8 mouse cellular contexts compared by ENCODE assay signal in the genomic region with DNA sequence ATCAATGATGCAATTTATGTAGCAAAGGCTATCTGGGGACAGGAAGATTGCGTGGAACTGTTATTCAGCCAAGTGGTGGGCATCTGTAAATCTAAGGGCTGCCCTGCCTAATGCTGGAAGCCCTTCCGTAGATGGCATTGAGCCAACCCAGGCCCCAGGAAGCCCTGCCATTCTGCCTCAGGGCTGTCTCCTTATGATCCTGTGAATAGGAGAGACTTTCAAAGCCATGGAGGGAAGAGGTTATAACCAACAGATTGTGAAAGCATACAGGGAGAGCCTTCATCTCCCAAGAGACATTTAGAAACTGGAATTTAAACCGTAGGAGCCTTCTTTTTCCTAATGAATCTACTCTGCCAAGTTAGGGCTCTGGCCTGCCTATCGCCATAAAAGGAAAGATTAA. TPM values are rescaled to one million over a fixed set of nuclear protein-coding genes. Genes with fewer than 3 reads are reported as not detected.
DNase-seq lines count a peak whose midpoint lies in the region; ATAC-seq and TF ChIP-seq lines count a peak whose summit lies in the region.

No protein-coding gene starts in this region.

- no peak overlapping the region for H3K9ac ChIP-seq in hindbrain, embryonic 15.5 days
- H3K9ac ChIP-seq in liver, embryonic 12.5 days: no peak overlapping the region

- H3K9me3 ChIP-seq in hindbrain, embryonic 15.5 days: no peaks in the 10 kb centered on the region
- H3K9me3 ChIP-seq in hindbrain, embryonic 10.5 days: no peaks in the 10 kb centered on the region
- no peaks in the 10 kb centered on the region for H3K9me3 ChIP-seq in liver, embryonic 12.5 days (replicated peaks)

- TF ChIP-seq CTCF in brain, embryonic 14.5 days (IDR thresholded peaks at IDR 0.05; ENCODE audit: borderline replicate concordance, extremely low read depth, insufficient read depth, insufficient read length): no peak

- H3K4me3 ChIP-seq in hindbrain, embryonic 15.5 days: no peak overlapping the region
- H3K4me3 ChIP-seq in hindbrain, embryonic 10.5 days: no peak overlapping the region
- H3K4me3 ChIP-seq in liver, embryonic 12.5 days: peak overlapping the region; percentile 38

- no peaks in the 10 kb centered on the region for H3K36me3 ChIP-seq in hindbrain, embryonic 15.5 days
- H3K36me3 ChIP-seq in hindbrain, embryonic 10.5 days: no peaks in the 10 kb centered on the region
- H3K36me3 ChIP-seq in liver, embryonic 12.5 days: no peaks in the 10 kb centered on the region

- 44% methylated on average over 4 of the region's 4 CpGs for WGBS in hindbrain, embryonic 15.5 days
- WGBS in hindbrain, embryonic 10.5 days: 84% methylated on average over 4 of the region's 4 CpGs
- WGBS in liver, embryonic 12.5 days (ENCODE audit: insufficient replicate concordance): 65% methylated on average over 4 of the region's 4 CpGs

- no peak overlapping the region for H3K27ac ChIP-seq in hindbrain, embryonic 15.5 days (replicated peaks)
- H3K27ac ChIP-seq in hindbrain, embryonic 10.5 days: no peak overlapping the region
- H3K27ac ChIP-seq in liver, embryonic 12.5 days: no peak overlapping the region

- TF ChIP-seq POLR2A in brain, embryonic 14.5 days (IDR thresholded peaks at IDR 0.05; ENCODE audit: borderline replicate concordance, extremely low read depth, insufficient read depth, insufficient read length, poor library complexity, severe bottlenecking): no peak

- peaks cover 13% of the 10 kb centered on the region for H3K4me1 ChIP-seq in hindbrain, embryonic 15.5 days (replicated peaks)
- peaks cover 7% of the 10 kb centered on the region; the same call in 1 of the 2 replicates for H3K4me1 ChIP-seq in hindbrain, embryonic 10.5 days (replicated peaks)
- H3K4me1 ChIP-seq in liver, embryonic 12.5 days: no peaks in the 10 kb centered on the region

- no peak for DNase-seq in hindbrain, embryonic 10.5 days (ENCODE audit: low spot score)
- DNase-seq in brain, embryonic 14.5 days (ENCODE audit: low read depth): peak; percentile 72
- peak; percentile 69 to 70 for DNase-seq in heart, postnatal 10 days
- peak; percentile 58 for DNase-seq in testis, postnatal 10 days (ENCODE audit: low spot score)
- no peak for DNase-seq in spleen, postnatal 14 days (ENCODE audit: low spot score in 2 of 2)

- peak; percentile 61; the same call in 1 of the 2 replicates for ATAC-seq in hindbrain, embryonic 15.5 days (ENCODE audit: low FRiP score, low read depth)
- no peak for ATAC-seq in liver, embryonic 12.5 days
- ATAC-seq in megakaryocyte-erythroid progenitor cell, adult 5-6 weeks (replicated peaks; ENCODE audit: low FRiP score, low TSS enrichment, poor library complexity, severe bottlenecking): no peak

- intact Hi-C loops in heart, postnatal 10 days (cut with DNase I): loop anchor here (2.0 to 5.0 kb wide), 3 partner anchors 42 to 328 kb away; no protein-coding TSS in a partner anchor

- no peaks in the 10 kb centered on the region for H3K27me3 ChIP-seq in hindbrain, embryonic 15.5 days
- H3K27me3 ChIP-seq in hindbrain, embryonic 10.5 days (ENCODE audit: insufficient read depth, poor library complexity, severe bottlenecking): no peaks in the 10 kb centered on the region
- H3K27me3 ChIP-seq in liver, embryonic 12.5 days (replicated peaks): no peaks in the 10 kb centered on the region

- H3K4me2 ChIP-seq in hindbrain, embryonic 15.5 days: 0 out of 2 replicates have a peak overlapping the region, but pooled peaks have one; percentile 5
- H3K4me2 ChIP-seq in liver, embryonic 12.5 days: peak overlapping the region; percentile 41

RNA-seq across cellular contexts. Expression of a gene that starts 1.7 kb away (rescaled TPM):
- polyA plus RNA-seq in hindbrain, embryonic 15.5 days (2015; fragmentation: Nextera tagmentation; extraction: Ambion mirVana): 10.9 TPM in 2 replicates
- polyA plus RNA-seq in hindbrain, embryonic 10.5 days (2016; fragmentation: Nextera tagmentation; extraction: Ambion mirVana): 2.5 and 3.5 TPM in 2 replicates
- polyA plus RNA-seq in brain, embryonic 14.5 days (2012; rRNA removed): 2.6 and 4.5 TPM in 2 replicates
- total RNA-seq in heart, postnatal 10 days (2021): 100 to 1,000 TPM; 208 to 218 TPM
- 28.1 and 30.9 TPM in 2 replicates for polyA plus RNA-seq in liver, embryonic 12.5 days (2016; fragmentation: Nextera tagmentation; extraction: Ambion mirVana)
- total RNA-seq in megakaryocyte-erythroid progenitor cell, adult 5-6 weeks (2014; fragmentation: Nextera tagmentation): 0.70 and 1.1 TPM in 2 replicates
- 7.1 and 19.1 TPM in 2 replicates for total RNA-seq in megakaryocyte-erythroid progenitor cell, adult 5-6 weeks (2017)

Comparison
In these comparisons a context has a peak if more than half of its experiments do, and no peak if none do; other contexts are left out.
1. DNase-seq: peak in brain, embryonic 14.5 days (single experiment), heart, postnatal 10 days (2 of 2) and testis, postnatal 10 days (single experiment); none in hindbrain, embryonic 10.5 days (single experiment) and spleen, postnatal 14 days (0 of 2).